Mouse (Mus musculus) stomach, postnatal 0 days (tissue): ENCODE measurements around the gene Nfatc2.

Source experiments
- CTCF ChIP-seq: IDR thresholded peaks from 2 replicates; pipeline ENCODE4 v1.5.1; 2016; ENCODE audit warnings: antibody characterized with exemption, low read depth, mild to moderate bottlenecking, moderate library complexity
- EP300 ChIP-seq: optimal IDR thresholded peaks from 2 replicates; pipeline ENCODE3; 2016; ENCODE audit warnings: antibody characterized with exemption

- no peak for TF ChIP-seq EP300
- TF ChIP-seq CTCF, result no peak
Measured at GRCm38 (mm10) chr2:168491791-168492190, 109.7 kb downstream of the Nfatc2 start.
